Mouse (Mus musculus) right cerebral cortex, postnatal 25 days (tissue): Measurements from ENCODE around the gene Gprc5b.

Experiments used
- DNase-seq: peaks from one replicate; pipeline ENCODE4 v3.0.0; 2022

Gprc5b gene

GRCm38 (mm10) chr7:118947241-118947640, 47.8 kb downstream of the Gprc5b start:
- DNase-seq = no peak

- DNase-seq = no peak
Measured at GRCm38 (mm10) chr7:118944884-118945283, 50.1 kb downstream of the Gprc5b start.

GRCm38 (mm10) chr7:118943170-118943569, 51.8 kb downstream of the Gprc5b start:
- DNase-seq = no peak

GRCm38 (mm10) chr7:118942297-118942696, 52.7 kb downstream of the Gprc5b start:
- no peak for DNase-seq

GRCm38 (mm10) chr7:118937469-118938387, 57.3 kb downstream of the Gprc5b start:
- no peak for DNase-seq

- DNase-seq = no peak
Measured at GRCm38 (mm10) chr7:118936844-118937243, 58.2 kb downstream of the Gprc5b start.

GRCm38 (mm10) chr7:118935306-118935705, 59.7 kb downstream of the Gprc5b start:
- DNase-seq = no peak

GRCm38 (mm10) chr7:118931502-118932395, 63.3 kb downstream of the Gprc5b start:
- no peak for DNase-seq

GRCm38 (mm10) chr7:118929601-118930311, 65.3 kb downstream of the Gprc5b start:
- peak; percentile 42 for DNase-seq

- no peak for DNase-seq
Measured at GRCm38 (mm10) chr7:118928916-118929315, 66.1 kb downstream of the Gprc5b start.

GRCm38 (mm10) chr7:118928316-118928715, 66.7 kb downstream of the Gprc5b start:
- no peak for DNase-seq

GRCm38 (mm10) chr7:118927279-118927678, 67.7 kb downstream of the Gprc5b start:
- DNase-seq = no peak

GRCm38 (mm10) chr7:118926516-118927260, 68.3 kb downstream of the Gprc5b start:
- no peak for DNase-seq

- no peak for DNase-seq
Measured at GRCm38 (mm10) chr7:118925547-118925946, 69.5 kb downstream of the Gprc5b start.

GRCm38 (mm10) chr7:118922441-118923202, 72.4 kb downstream of the Gprc5b start:
- no peak for DNase-seq
